Mouse (Mus musculus): ENCODE results near the gene Vmn1r42.

DNA sequence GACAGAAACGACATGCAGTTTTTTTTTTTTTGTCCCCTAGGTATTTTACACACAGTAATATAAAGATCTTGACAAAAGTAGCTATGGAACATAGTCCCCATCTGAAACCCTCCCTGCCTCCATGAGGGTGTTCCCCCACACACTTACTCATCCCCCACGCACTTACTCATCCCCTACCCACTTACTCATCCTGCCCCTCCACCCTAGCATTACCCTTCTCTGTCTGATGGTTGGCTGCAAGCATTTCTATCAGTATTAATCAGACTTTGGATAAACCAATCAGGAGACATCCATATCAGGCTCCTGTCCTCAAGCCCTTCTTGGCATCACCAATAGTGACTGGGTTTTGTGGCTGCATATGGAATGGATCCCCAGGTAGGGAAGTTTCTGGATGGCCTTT, 750 bp upstream of the Vmn1r42 start:
- no peak for TF ChIP-seq CTCF (IDR thresholded peaks at IDR 0.05; ENCODE audit: low read depth, low read length)
- no peak for TF ChIP-seq POLR2A (IDR thresholded peaks at IDR 0.05; ENCODE audit: borderline replicate concordance, low read depth, low read length)

All from bone marrow macrophage, adult 2 months (primary cell).